In the genomic region with DNA sequence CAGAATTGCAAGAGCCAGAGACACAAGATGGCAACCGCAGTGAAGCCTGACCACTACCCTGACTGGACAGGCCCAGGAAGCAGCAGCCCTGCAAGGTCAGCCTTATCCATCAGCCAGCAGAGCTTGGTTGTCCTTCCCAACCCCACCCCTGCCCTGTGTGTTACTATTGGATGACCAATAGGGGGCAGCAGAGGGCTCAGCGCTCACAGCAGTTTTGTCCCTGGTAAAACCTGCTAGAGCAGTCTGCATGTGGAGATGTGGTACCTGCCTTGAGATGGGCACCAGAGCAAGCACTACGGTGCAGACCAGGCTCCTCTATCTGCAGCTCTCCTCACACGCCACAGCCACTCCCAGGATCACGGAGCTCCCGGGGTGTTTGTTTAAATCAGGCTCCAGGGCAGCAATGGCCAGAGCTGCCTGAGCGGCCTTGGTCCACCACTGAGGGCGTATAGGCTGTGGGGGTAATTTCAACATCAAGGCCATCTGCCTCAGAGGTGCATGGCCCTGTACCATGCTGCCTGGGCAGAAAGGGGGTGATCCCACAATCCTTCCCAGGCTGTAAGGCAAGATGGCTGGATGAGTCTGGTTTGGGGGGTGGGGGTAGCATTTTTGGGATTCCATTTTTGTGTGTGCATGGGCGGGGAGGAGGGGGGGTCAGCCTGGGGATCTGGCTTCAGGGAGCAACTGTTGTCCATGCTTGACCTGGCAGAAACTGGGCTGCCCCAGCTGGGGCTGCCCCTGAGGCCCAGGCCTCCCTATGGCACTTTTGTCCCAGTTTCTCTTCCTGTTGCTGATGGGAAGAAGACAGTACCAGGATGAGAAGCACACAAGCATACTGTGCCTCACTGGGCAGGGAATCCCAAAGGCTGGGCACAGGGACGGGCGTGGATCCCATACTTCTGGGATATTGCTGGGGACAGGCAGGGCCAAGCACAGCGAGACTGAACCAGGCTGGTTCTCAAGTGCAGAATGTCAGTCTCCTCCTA, we compare ENCODE assay signal across 8 mouse cellular contexts. TPM values are rescaled to one million over a fixed set of nuclear protein-coding genes. Genes with fewer than 3 reads are reported as not detected.
DNase-seq lines count a peak whose midpoint lies in the region; ATAC-seq and TF ChIP-seq lines count a peak whose summit lies in the region.

No protein-coding gene starts in this region.

- peak; percentile 91 for TF ChIP-seq CTCF in cerebellum, adult 2 months (IDR thresholded peaks at IDR 0.05; ENCODE audit: borderline replicate concordance, insufficient read depth, low read depth, low read length)
- TF ChIP-seq CTCF in spleen, adult 2 months (IDR thresholded peaks at IDR 0.05; ENCODE audit: extremely low read depth, insufficient read depth, insufficient read length, insufficient replicate concordance): peak; percentile 82; the same call in 1 of the 2 replicates

- peaks cover 37% of the 10 kb centered on the region for H3K4me1 ChIP-seq in forebrain, embryonic 10.5 days
- H3K4me1 ChIP-seq in forebrain, embryonic 16.5 days (replicated peaks; ENCODE audit: control insufficient read depth, insufficient read depth, low read length): peaks cover 4% of the 10 kb centered on the region
- H3K4me1 ChIP-seq in cerebellum, adult 2 months (ENCODE audit: control insufficient read depth, insufficient read depth, low read length): peaks cover 5% of the 10 kb centered on the region; the same call in 1 of the 2 replicates
- H3K4me1 ChIP-seq in lung, embryonic 16.5 days (replicated peaks; ENCODE audit: control insufficient read depth, insufficient read depth, low read length): peaks cover 3% of the 10 kb centered on the region
- no peaks in the 10 kb centered on the region for H3K4me1 ChIP-seq in spleen, adult 2 months (ENCODE audit: control insufficient read depth, insufficient read depth, insufficient read length)

- no peaks in the 10 kb centered on the region for H3K9me3 ChIP-seq in forebrain, embryonic 10.5 days
- H3K9me3 ChIP-seq in forebrain, embryonic 16.5 days (ENCODE audit: control insufficient read depth, low read length): no peaks in the 10 kb centered on the region
- H3K9me3 ChIP-seq in lung, embryonic 16.5 days (ENCODE audit: control insufficient read depth, low read length): no peaks in the 10 kb centered on the region

- H3K4me2 ChIP-seq in forebrain, embryonic 16.5 days (ENCODE audit: low read length): no peak overlapping the region
- H3K4me2 ChIP-seq in lung, embryonic 16.5 days (ENCODE audit: low read depth, low read length): no peak overlapping the region

- 55% methylated on average over 12 of the region's 12 CpGs for WGBS in forebrain, embryonic 10.5 days
- 59% methylated on average over 12 of the region's 12 CpGs for WGBS in forebrain, embryonic 16.5 days
- 58% methylated on average over 12 of the region's 12 CpGs for WGBS in cerebellum, adult 2 months
- 44% methylated on average over 11 of the region's 12 CpGs for WGBS in lung, embryonic 16.5 days
- 72% methylated on average over 12 of the region's 12 CpGs for WGBS in spleen, adult 2 months

- peaks cover 8% of the 10 kb centered on the region; the same call in 1 of the 2 replicates for H3K36me3 ChIP-seq in forebrain, embryonic 10.5 days (replicated peaks)
- H3K36me3 ChIP-seq in forebrain, embryonic 16.5 days (ENCODE audit: control insufficient read depth, insufficient read depth): no peaks in the 10 kb centered on the region
- no peaks in the 10 kb centered on the region for H3K36me3 ChIP-seq in lung, embryonic 16.5 days (ENCODE audit: control insufficient read depth, insufficient read depth, low read length)
- H3K36me3 ChIP-seq in spleen, adult 2 months (ENCODE audit: control insufficient read depth, insufficient read depth, low read length): no peaks in the 10 kb centered on the region; the same call in 1 of the 2 replicates

- no peak for TF ChIP-seq POLR2A in cerebellum, adult 2 months (IDR thresholded peaks at IDR 0.05; ENCODE audit: borderline replicate concordance, insufficient read depth, low read length)
- TF ChIP-seq POLR2A in spleen, adult 2 months (IDR thresholded peaks at IDR 0.05; ENCODE audit: low read depth, low read length): no peak

- H3K9ac ChIP-seq in forebrain, embryonic 16.5 days (replicated peaks; ENCODE audit: low read depth, low read length): no peak overlapping the region
- no peak overlapping the region for H3K9ac ChIP-seq in lung, embryonic 16.5 days (ENCODE audit: low read length)

- peak overlapping the region; percentile 54 for H3K27ac ChIP-seq in forebrain, embryonic 10.5 days
- H3K27ac ChIP-seq in forebrain, embryonic 16.5 days (ENCODE audit: low read length): no peak overlapping the region
- no peak overlapping the region for H3K27ac ChIP-seq in cerebellum, adult 2 months (ENCODE audit: insufficient read depth, low read length)
- H3K27ac ChIP-seq in lung, embryonic 16.5 days (ENCODE audit: low read length): no peak overlapping the region
- no peak overlapping the region for H3K27ac ChIP-seq in spleen, adult 2 months (ENCODE audit: insufficient read depth, low read length)

- peak; percentile 63 for DNase-seq in forebrain, embryonic 10.5 days (ENCODE audit: extremely low spot score, low spot score)
- peak; percentile 23 for DNase-seq in MEL-GATA-1-ER (ENCODE audit: extremely low read depth, low read depth)
- DNase-seq in cerebellum, adult 2 months: peak; percentile 60
- peak; percentile 59 for DNase-seq in forelimb bud, embryonic 11.5 days (ENCODE audit: low read depth, low spot score)
- DNase-seq in kidney, adult 8-10 months: peak; percentile 31 to 43
- peak; percentile 18 to 31 for DNase-seq in spleen, adult 2 months (ENCODE audit: low read depth in 1 of 2, low spot score in 2 of 2)

- no peak overlapping the region for H3K4me3 ChIP-seq in forebrain, embryonic 10.5 days
- no peak overlapping the region for H3K4me3 ChIP-seq in forebrain, embryonic 16.5 days (replicated peaks; ENCODE audit: low read length)
- no peak overlapping the region for H3K4me3 ChIP-seq in cerebellum, adult 2 months (replicated peaks; ENCODE audit: insufficient read depth, low read depth, low read length)
- no peak overlapping the region for H3K4me3 ChIP-seq in lung, embryonic 16.5 days (ENCODE audit: low read length)
- H3K4me3 ChIP-seq in spleen, adult 2 months (ENCODE audit: extremely low read depth, insufficient read depth, insufficient read length): no peak overlapping the region

- H3K27me3 ChIP-seq in forebrain, embryonic 10.5 days (ENCODE audit: poor library complexity, severe bottlenecking): no peaks in the 10 kb centered on the region
- H3K27me3 ChIP-seq in forebrain, embryonic 16.5 days (replicated peaks; ENCODE audit: control insufficient read depth, insufficient read depth, low read length): no peaks in the 10 kb centered on the region
- H3K27me3 ChIP-seq in cerebellum, adult 2 months (ENCODE audit: control insufficient read depth, insufficient read depth, low read length): no peaks in the 10 kb centered on the region
- H3K27me3 ChIP-seq in lung, embryonic 16.5 days (ENCODE audit: control insufficient read depth, insufficient read depth, low read depth, low read length): no peaks in the 10 kb centered on the region
- no peaks in the 10 kb centered on the region for H3K27me3 ChIP-seq in spleen, adult 2 months (ENCODE audit: control insufficient read depth, insufficient read depth, low read length)

- no peak for ATAC-seq in forebrain, embryonic 16.5 days
- ATAC-seq in lung, embryonic 16.5 days (ENCODE audit: low read depth): peak; percentile 72

RNA-seq across cellular contexts. Expression of a gene that starts 16.5 kb away (rescaled TPM):
- polyA plus RNA-seq in forebrain, embryonic 10.5 days (2016; fragmentation: Nextera tagmentation; extraction: Ambion mirVana): 0.09 TPM in 1 of 2 replicates, not detected in the other
- polyA plus RNA-seq in forebrain, embryonic 16.5 days (2015; fragmentation: Nextera tagmentation; extraction: Ambion mirVana): 0.16 and 0.19 TPM in 2 replicates
- 0.59 and 0.63 TPM in 2 replicates for polyA plus RNA-seq in cerebellum, adult 2 months (2012; rRNA removed)
- not detected in 2 replicates for polyA plus RNA-seq in lung, embryonic 16.5 days (2015; fragmentation: Nextera tagmentation; extraction: Ambion mirVana)
- polyA plus RNA-seq in spleen, adult 2 months (2012; rRNA removed): not detected in 2 replicates

RNA-seq across cellular contexts. Expression of a gene that starts 27.7 kb away (rescaled TPM):
- 5.3 and 6.6 TPM in 2 replicates for polyA plus RNA-seq in forebrain, embryonic 10.5 days (2016; fragmentation: Nextera tagmentation; extraction: Ambion mirVana)
- 14.8 and 22.9 TPM in 2 replicates for polyA plus RNA-seq in forebrain, embryonic 16.5 days (2015; fragmentation: Nextera tagmentation; extraction: Ambion mirVana)
- 54.1 and 61.0 TPM in 2 replicates for polyA plus RNA-seq in cerebellum, adult 2 months (2012; rRNA removed)
- polyA plus RNA-seq in lung, embryonic 16.5 days (2015; fragmentation: Nextera tagmentation; extraction: Ambion mirVana): 7.1 and 8.9 TPM in 2 replicates
- 11.0 and 14.7 TPM in 2 replicates for polyA plus RNA-seq in spleen, adult 2 months (2012; rRNA removed)

RNA-seq across cellular contexts. Expression of a gene that starts 27.9 kb away (rescaled TPM):
- polyA plus RNA-seq in forebrain, embryonic 10.5 days (2016; fragmentation: Nextera tagmentation; extraction: Ambion mirVana): 23.0 and 25.1 TPM in 2 replicates
- polyA plus RNA-seq in forebrain, embryonic 16.5 days (2015; fragmentation: Nextera tagmentation; extraction: Ambion mirVana): 14.8 and 15.3 TPM in 2 replicates
- polyA plus RNA-seq in cerebellum, adult 2 months (2012; rRNA removed): 11.4 and 12.0 TPM in 2 replicates
- 24.5 and 27.8 TPM in 2 replicates for polyA plus RNA-seq in lung, embryonic 16.5 days (2015; fragmentation: Nextera tagmentation; extraction: Ambion mirVana)
- 5.9 TPM in 2 replicates for polyA plus RNA-seq in spleen, adult 2 months (2012; rRNA removed)

RNA-seq across cellular contexts. Expression of a gene that starts 30.6 kb away (rescaled TPM):
- not detected in 2 replicates for polyA plus RNA-seq in forebrain, embryonic 10.5 days (2016; fragmentation: Nextera tagmentation; extraction: Ambion mirVana)
- polyA plus RNA-seq in forebrain, embryonic 16.5 days (2015; fragmentation: Nextera tagmentation; extraction: Ambion mirVana): not detected in 2 replicates
- polyA plus RNA-seq in cerebellum, adult 2 months (2012; rRNA removed): 0.11 TPM in 1 of 2 replicates, not detected in the other
- polyA plus RNA-seq in lung, embryonic 16.5 days (2015; fragmentation: Nextera tagmentation; extraction: Ambion mirVana): not detected in 2 replicates
- not detected in 2 replicates for polyA plus RNA-seq in spleen, adult 2 months (2012; rRNA removed)

RNA-seq across cellular contexts. Expression of a gene that starts 52.5 kb away (rescaled TPM):
- 28.2 and 29.9 TPM in 2 replicates for polyA plus RNA-seq in forebrain, embryonic 10.5 days (2016; fragmentation: Nextera tagmentation; extraction: Ambion mirVana)
- polyA plus RNA-seq in forebrain, embryonic 16.5 days (2015; fragmentation: Nextera tagmentation; extraction: Ambion mirVana): 44.2 and 47.4 TPM in 2 replicates
- 36.2 and 37.4 TPM in 2 replicates for polyA plus RNA-seq in cerebellum, adult 2 months (2012; rRNA removed)
- 37.4 and 42.5 TPM in 2 replicates for polyA plus RNA-seq in lung, embryonic 16.5 days (2015; fragmentation: Nextera tagmentation; extraction: Ambion mirVana)
- 63.3 and 67.2 TPM in 2 replicates for polyA plus RNA-seq in spleen, adult 2 months (2012; rRNA removed)
